Mouse (Mus musculus) E14TG2a.4 (cell line): Measurements from ENCODE around the gene Fam129b.

Experiments
- CTCF ChIP-seq: conservative IDR thresholded peaks from 2 replicates; pipeline ENCODE4 v1.5.1; 2014; ENCODE audit warnings: low read length
- POU5F1 ChIP-seq: IDR thresholded peaks from 2 replicates; pipeline ENCODE4 v1.6.1; 2014; ENCODE audit warnings: low read length, borderline replicate concordance

GRCm38 (mm10) chr2:32904637-32905036 is 28.7 kb downstream of the Fam129b start:
- no peak for TF ChIP-seq CTCF
- no peak for TF ChIP-seq POU5F1
